Mouse (Mus musculus) MEL (cell line): Measurements from ENCODE around the gene Gm48551. TPM values are rescaled to one million over a fixed set of nuclear protein-coding genes. Genes with fewer than 3 reads are reported as not detected.

Source experiments
- DNase-seq: peaks from one replicate; pipeline ENCODE4 v3.0.0; 2011; ENCODE audit warnings: low read depth, low spot score
- H3K27ac ChIP-seq: 2 replicates; pipeline ENCODE4 v1.5.1; 2012; ENCODE audit warnings: low read depth, mild to moderate bottlenecking, control low read depth, low read length, moderate library complexity; ENCODE audit not compliant: control insufficient read depth
- H3K27me3 ChIP-seq, 2 experiments: fragments of 150-350 bp in 1 of 2; sonication (generic) in 1 of 2; 2 replicates each; pipeline ENCODE4 v1.6.1; 2012; ENCODE audit warnings: low read length in 2 of 2, mild to moderate bottlenecking in 2 of 2, improper control_type of control experiment in 1 of 2, moderate library complexity in 1 of 2; ENCODE audit not compliant: insufficient read depth in 2 of 2, control insufficient read depth in 1 of 2
- H3K36me3 ChIP-seq, 2 experiments: 2 replicates each; pipeline ENCODE4 v1.6.1; 2012 to 2014; ENCODE audit warnings: low read length in 2 of 2, improper control_type of control experiment in 1 of 2, inconsistent platforms in 1 of 2, mild to moderate bottlenecking in 1 of 2; ENCODE audit not compliant: insufficient read depth in 2 of 2, control insufficient read depth in 1 of 2
- H3K4me1 ChIP-seq, 2 experiments: fragments of 150-350 bp in 1 of 2; sonication (generic) in 1 of 2; 2 replicates each; pipeline ENCODE4 v1.6.1; 2012; ENCODE audit warnings: low read length in 2 of 2, improper control_type of control experiment in 1 of 2, mild to moderate bottlenecking in 1 of 2; ENCODE audit not compliant: insufficient read depth in 2 of 2, control insufficient read depth in 1 of 2
- H3K4me3 ChIP-seq, 2 experiments: fragments of 150-350 bp in 1 of 2; sonication (generic) in 1 of 2; 2 replicates each; pipeline ENCODE4 v1.5.1; 2012; ENCODE audit warnings: low read depth in 2 of 2, low read length in 2 of 2, mild to moderate bottlenecking in 2 of 2, moderate library complexity in 2 of 2, control low read depth in 1 of 2, improper control_type of control experiment in 1 of 2; ENCODE audit not compliant: control insufficient read depth in 1 of 2, insufficient read depth in 1 of 2
- H3K79me2 ChIP-seq: 2 replicates; pipeline ENCODE4 v1.6.1; 2012; ENCODE audit warnings: mild to moderate bottlenecking, low read length, moderate library complexity; ENCODE audit not compliant: control insufficient read depth, poor library complexity, insufficient read depth
- H3K9ac ChIP-seq: 2 replicates; pipeline ENCODE4 v1.6.1; 2012; ENCODE audit warnings: low read depth, mild to moderate bottlenecking, control low read depth, low read length, moderate library complexity; ENCODE audit not compliant: control insufficient read depth, poor library complexity, severe bottlenecking
- H3K9me3 ChIP-seq: fragments of 150-350 bp; sonication (generic); replicated peaks from 2 replicates; pipeline ENCODE4 v1.6.1; 2012; ENCODE audit warnings: mild to moderate bottlenecking, low read length, improper control_type of control experiment, moderate library complexity; ENCODE audit not compliant: insufficient read depth
- BHLHE40 ChIP-seq: IDR thresholded peaks from 2 replicates; pipeline ENCODE4 v1.6.1; 2012; ENCODE audit warnings: low read depth, mild to moderate bottlenecking, inconsistent platforms, low read length, improper control_type of control experiment, borderline replicate concordance
- CTCF ChIP-seq, 3 experiments: IDR thresholded peaks in 2 of 3; conservative IDR thresholded peaks in 1 of 3; 2 replicates each; pipeline ENCODE4 v1.5.1; 2011 to 2012; ENCODE audit warnings: low read length in 3 of 3, low read depth in 2 of 3, mild to moderate bottlenecking in 2 of 3, improper control_type of control experiment in 1 of 3, inconsistent platforms in 1 of 3, mixed read lengths in 1 of 3, moderate library complexity in 1 of 3; ENCODE audit not compliant: control insufficient read depth in 1 of 3, insufficient read depth in 1 of 3, poor library complexity in 1 of 3, severe bottlenecking in 1 of 3
- E2F4 ChIP-seq: IDR thresholded peaks from 2 replicates; pipeline ENCODE4 v1.6.1; 2011; ENCODE audit warnings: low read depth, low read length, improper control_type of control experiment, borderline replicate concordance
- ELF1 ChIP-seq: IDR thresholded peaks from 2 replicates; pipeline ENCODE4 v1.6.1; 2014; ENCODE audit warnings: low read depth, mild to moderate bottlenecking, inconsistent platforms, low read length, improper control_type of control experiment, moderate library complexity
- ETS1 ChIP-seq: IDR thresholded peaks from 2 replicates; pipeline ENCODE4 v1.6.1; 2012; ENCODE audit warnings: low read depth, mild to moderate bottlenecking, inconsistent platforms, low read length, improper control_type of control experiment, moderate library complexity
- JUND ChIP-seq: IDR thresholded peaks from 2 replicates; pipeline ENCODE4 v1.6.1; 2011; ENCODE audit warnings: low read depth, mild to moderate bottlenecking, improper control_type of control experiment, low read length
- KAT2A ChIP-seq: conservative IDR thresholded peaks from 2 replicates; pipeline ENCODE4 v1.6.1; 2012; ENCODE audit warnings: low read depth, low read length, improper control_type of control experiment, inconsistent platforms
- MAFK ChIP-seq: IDR thresholded peaks from 2 replicates; pipeline ENCODE4 v1.6.1; 2011; ENCODE audit warnings: low read depth, mild to moderate bottlenecking, low read length, improper control_type of control experiment, borderline replicate concordance
- MAZ ChIP-seq: IDR thresholded peaks from 2 replicates; pipeline ENCODE4 v1.6.1; 2012; ENCODE audit warnings: low read depth, mild to moderate bottlenecking, inconsistent platforms, low read length, improper control_type of control experiment
- MEF2A ChIP-seq: IDR thresholded peaks from 2 replicates; pipeline ENCODE4 v1.6.1; 2014; ENCODE audit warnings: low read depth, mild to moderate bottlenecking, inconsistent platforms, low read length, improper control_type of control experiment; ENCODE audit not compliant: poor library complexity, insufficient replicate concordance, severe bottlenecking; ENCODE audit errors: extremely low read depth
- MXI1 ChIP-seq: IDR thresholded peaks from 2 replicates; pipeline ENCODE4 v1.6.1; 2011; ENCODE audit warnings: mild to moderate bottlenecking, low read depth, low read length, improper control_type of control experiment
- MYC ChIP-seq: IDR thresholded peaks from 2 replicates; pipeline ENCODE4 v1.6.1; 2011; ENCODE audit warnings: low read depth, mild to moderate bottlenecking, low read length, improper control_type of control experiment, moderate library complexity
- POLR2AphosphoS2 ChIP-seq: IDR thresholded peaks from 2 replicates; pipeline ENCODE4 v1.6.1; 2011; ENCODE audit warnings: low read length, improper control_type of control experiment
- RAD21 ChIP-seq: IDR thresholded peaks from 2 replicates; pipeline ENCODE4 v1.6.1; 2011; ENCODE audit warnings: mild to moderate bottlenecking, low read depth, low read length, improper control_type of control experiment
- SMC3 ChIP-seq: IDR thresholded peaks from 2 replicates; pipeline ENCODE4 v1.6.1; 2011; ENCODE audit warnings: low read depth, low read length, improper control_type of control experiment
- TAL1 ChIP-seq: IDR thresholded peaks from 2 replicates; pipeline ENCODE4 v1.6.1; 2012; ENCODE audit warnings: mild to moderate bottlenecking, inconsistent platforms, low read length, moderate library complexity, mixed read lengths
- TBP ChIP-seq: IDR thresholded peaks from 2 replicates; pipeline ENCODE4 v1.8.0; 2011; ENCODE audit warnings: low read depth, low read length, improper control_type of control experiment
- TCF12 ChIP-seq: IDR thresholded peaks from 2 replicates; pipeline ENCODE4 v1.6.1; 2014; ENCODE audit warnings: low read depth, mild to moderate bottlenecking, inconsistent platforms, low read length, improper control_type of control experiment, moderate library complexity
- UBTF ChIP-seq: IDR thresholded peaks from 2 replicates; pipeline ENCODE4 v1.6.1; 2012; ENCODE audit warnings: low read depth, mild to moderate bottlenecking, inconsistent platforms, low read length, improper control_type of control experiment, moderate library complexity, borderline replicate concordance; ENCODE audit not compliant: insufficient read depth
- USF2 ChIP-seq, 2 experiments: IDR thresholded peaks; 2 replicates each; pipeline ENCODE4 v1.6.1; 2011 to 2012; ENCODE audit warnings: improper control_type of control experiment in 2 of 2, low read length in 2 of 2, borderline replicate concordance in 1 of 2, inconsistent platforms in 1 of 2, low read depth in 1 of 2, mild to moderate bottlenecking in 1 of 2; ENCODE audit not compliant: insufficient read depth in 1 of 2
- ZC3H11A ChIP-seq: IDR thresholded peaks from 2 replicates; pipeline ENCODE4 v1.6.1; 2012; ENCODE audit warnings: low read depth, mild to moderate bottlenecking, inconsistent platforms, low read length, improper control_type of control experiment
- ZKSCAN1 ChIP-seq: IDR thresholded peaks from 2 replicates; pipeline ENCODE4 v1.6.1; 2012; ENCODE audit warnings: low read depth, mild to moderate bottlenecking, inconsistent platforms, low read length, improper control_type of control experiment, moderate library complexity
- polyA plus RNA-seq, 2 experiments: library from polyadenylated mRNA; stranded (reverse) in 1 of 2; unstranded in 1 of 2; fragments of >175 nt in 1 of 2; fragments of >200 nt in 1 of 2; gene quantifications; 2 replicates each; pipeline versions ENCODE4 v1.2.1 to v1.2.4; 2012; ENCODE audit warnings: low replicate concordance in 2 of 2, low read depth in 1 of 2; ENCODE audit not compliant: insufficient read length in 2 of 2, insufficient read depth in 1 of 2, missing spikeins in 1 of 2
- total RNA-seq: library from RNA; depleted of rRNA; stranded (reverse); fragments of 300-350 nt; gene quantifications from 2 replicates; pipeline ENCODE4 v1.2.3, GENCODE M21; 2012

Gene Gm48551
- total and polyA plus RNA-seq, 3 experiments: 0.62 to 2.6 TPM; not detected in 1

DNA sequence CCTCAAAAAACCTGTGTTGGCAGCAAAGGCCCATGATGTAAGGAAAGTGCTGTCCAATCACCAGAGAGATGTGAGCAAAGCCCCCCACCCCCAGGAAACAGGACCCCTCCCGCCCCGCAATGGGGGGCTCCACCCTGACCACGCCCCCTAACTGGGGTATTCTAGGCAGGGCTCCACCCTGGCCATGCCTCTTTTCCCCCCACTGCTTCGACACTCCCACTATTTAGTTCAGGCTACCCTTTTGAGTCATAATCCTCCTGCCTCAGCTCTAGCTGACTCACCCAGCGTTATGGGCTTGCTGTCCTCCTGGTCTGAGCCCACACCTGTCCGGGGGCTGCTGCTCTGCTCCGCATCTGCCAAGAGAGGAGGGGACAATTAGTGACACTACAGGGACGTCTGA, 25.1 kb downstream of the Gm48551 start:
- Histone ChIP-seq H3K27ac (no peak overlapping the region), H3K36me3 (peaks cover 0 to 16% of the 10 kb centered on the region in 2 experiments; a peak in 2 of 4 replicates), H3K9me3 (no peaks in the 10 kb centered on the region), H3K4me3 (no peak overlapping the region), H3K9ac (no peak overlapping the region), H3K4me1 (peaks cover 3 to 29% of the 10 kb centered on the region in 2 experiments; a peak in 3 of 4 replicates), H3K27me3 (no peaks in the 10 kb centered on the region), H3K79me2 (no peaks in the 10 kb centered on the region)
- no peak for DNase-seq
- TF ChIP-seq POLR2AphosphoS2: no peak
- TF ChIP-seq ETS1: no peak
- no peak for TF ChIP-seq MEF2A
- TF ChIP-seq SMC3: no peak
- no peak for TF ChIP-seq TCF12
- no peak for TF ChIP-seq ELF1
- TF ChIP-seq TBP: no peak
- no peak for TF ChIP-seq E2F4
- no peak for TF ChIP-seq KAT2A
- no peak for TF ChIP-seq RAD21
- no peak for TF ChIP-seq TAL1
- no peak for TF ChIP-seq ZKSCAN1

DNA sequence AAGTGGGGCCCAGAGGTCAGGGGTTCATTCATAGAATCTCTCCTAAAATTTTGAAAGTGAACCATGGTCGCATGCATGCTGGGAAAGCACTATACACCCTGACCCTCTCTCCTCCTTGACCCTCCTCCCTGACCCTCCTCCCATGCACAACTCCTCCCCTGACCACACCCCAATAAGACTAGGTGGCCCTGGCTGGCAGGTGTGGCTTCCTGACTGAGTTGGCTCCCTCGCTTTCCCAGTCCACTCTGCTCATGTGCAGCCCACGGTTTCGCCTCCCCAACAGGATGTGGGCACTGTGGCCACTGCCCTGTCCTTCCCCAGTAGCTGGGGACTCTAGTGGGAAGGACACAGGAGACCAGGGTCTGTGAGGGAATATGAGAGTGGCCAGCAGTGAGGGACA, 26.1 kb downstream of the Gm48551 start:
- H3K79me2 ChIP-seq: no peaks in the 10 kb centered on the region
- TF ChIP-seq ZC3H11A: no peak
- TF ChIP-seq MXI1: no peak
- TF ChIP-seq CTCF (IDR thresholded peaks at IDR 0.05 in 2 of 3, conservative IDR thresholded peaks at IDR 0.05 in 1 of 3; ENCODE audit: control insufficient read depth in 1 of 3, insufficient read depth in 1 of 3, low read depth in 2 of 3, low read length in 3 of 3, poor library complexity in 1 of 3, severe bottlenecking in 1 of 3): no peak
- TF ChIP-seq MYC: no peak
- no peak for TF ChIP-seq RAD21
- no peak for TF ChIP-seq BHLHE40
- TF ChIP-seq MEF2A: no peak
- no peak for TF ChIP-seq USF2 (IDR thresholded peaks at IDR 0.05; ENCODE audit: borderline replicate concordance in 1 of 2, insufficient read depth in 1 of 2, low read depth in 1 of 2, low read length in 2 of 2)
- TF ChIP-seq UBTF: no peak
- no peak for TF ChIP-seq ETS1
- TF ChIP-seq ZKSCAN1: no peak
- TF ChIP-seq MAZ: no peak
- no peak for TF ChIP-seq E2F4
- TF ChIP-seq POLR2AphosphoS2: no peak
- no peak for TF ChIP-seq TAL1
- TF ChIP-seq MAFK: no peak
- TF ChIP-seq JUND: no peak
- TF ChIP-seq, all 39 proteins: peak for 0
- Histone ChIP-seq H3K4me1 (peaks cover 3 to 24% of the 10 kb centered on the region in 2 experiments; a peak in 3 of 4 replicates), H3K9ac (no peak overlapping the region), H3K27ac (no peak overlapping the region), H3K4me3 (no peak overlapping the region), H3K36me3 (peaks cover 0 to 12% of the 10 kb centered on the region in 2 experiments; a peak in 2 of 4 replicates), H3K27me3 (no peaks in the 10 kb centered on the region), H3K9me3 (no peaks in the 10 kb centered on the region)
- DNase-seq: no peak
